ENCODE assay signal across 10 mouse cellular contexts in the genomic region with DNA sequence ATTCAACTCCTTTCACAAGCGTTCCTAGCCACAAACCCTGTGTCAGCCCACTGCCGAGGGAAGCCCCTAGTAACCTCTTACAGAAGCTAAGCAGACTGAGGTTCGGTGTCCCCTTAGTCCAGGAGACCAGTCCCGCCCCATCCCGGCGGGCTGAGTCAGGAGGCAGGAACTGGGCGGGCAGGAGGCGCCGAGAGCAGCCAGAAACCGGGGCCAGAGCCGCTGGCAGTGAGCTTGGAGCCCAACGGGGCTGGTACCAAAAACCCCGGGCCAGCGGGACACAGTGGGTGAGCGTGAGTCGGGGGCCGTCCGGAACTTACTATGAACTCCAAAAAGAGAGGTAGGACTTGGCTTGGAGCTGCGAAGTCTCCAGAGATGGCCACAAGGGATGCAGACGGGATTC. TPM values are rescaled to one million over a fixed set of nuclear protein-coding genes. Genes with fewer than 3 reads are reported as not detected.
A peak's percentile ranks its signal among the peaks of the same experiment; 100 is the strongest.
DNase-seq lines count a peak whose midpoint lies in the region; ATAC-seq lines count a peak whose summit lies in the region.
"Had no signal": no experiment of that assay in that cellular context is flagged by ENCODE, and none has a peak within 500 bp of the region (broad histone marks: within the 10 kb centered on the region; RNA-seq: fewer than 3 reads in every experiment).

No protein-coding gene starts in this region.

- H3K9ac ChIP-seq in embryonic facial prominence, embryonic 15.5 days: peak overlapping the region; percentile 15; the same call in 1 of the 2 replicates
- peak overlapping the region; percentile 49; the same call in 1 of the 2 replicates for H3K9ac ChIP-seq in heart, embryonic 15.5 days

- no peak for ATAC-seq in embryonic facial prominence, embryonic 15.5 days (ENCODE audit: insufficient number of reproducible peaks, low FRiP score, low TSS enrichment, low read depth)
- no peak for ATAC-seq in heart, embryonic 15.5 days (replicated peaks; ENCODE audit: insufficient number of reproducible peaks, insufficient read depth, low FRiP score, low read depth)

- peaks cover 48% of the 10 kb centered on the region for H3K79me2 ChIP-seq in macrophage (ENCODE audit: inconsistent target)

- peak overlapping the region; percentile 97 for H3K4me2 ChIP-seq in embryonic facial prominence, embryonic 15.5 days (replicated peaks)
- H3K4me2 ChIP-seq in heart, embryonic 15.5 days: peak overlapping the region; percentile 81

- peaks cover 22% of the 10 kb centered on the region for H3K4me1 ChIP-seq in embryonic facial prominence, embryonic 15.5 days
- H3K4me1 ChIP-seq in heart, embryonic 15.5 days (replicated peaks): peaks cover 40% of the 10 kb centered on the region

- no peaks in the 10 kb centered on the region for H3K9me3 ChIP-seq in embryonic facial prominence, embryonic 15.5 days (replicated peaks)
- H3K9me3 ChIP-seq in heart, embryonic 15.5 days (replicated peaks): no peaks in the 10 kb centered on the region

- peak overlapping the region; percentile 55 for H3K4me3 ChIP-seq in embryonic facial prominence, embryonic 15.5 days (replicated peaks)
- peak overlapping the region; percentile 61 for H3K4me3 ChIP-seq in heart, embryonic 15.5 days
- peak overlapping the region; percentile 29 for H3K4me3 ChIP-seq in macrophage (ENCODE audit: inconsistent target)

- H3K27me3 ChIP-seq in embryonic facial prominence, embryonic 15.5 days: peaks cover 11% of the 10 kb centered on the region; the same call in 1 of the 2 replicates
- H3K27me3 ChIP-seq in heart, embryonic 15.5 days: no peaks in the 10 kb centered on the region
- H3K27me3 ChIP-seq: Patski had no signal

- peaks cover 30% of the 10 kb centered on the region for H3K36me3 ChIP-seq in embryonic facial prominence, embryonic 15.5 days
- peaks cover 33% of the 10 kb centered on the region for H3K36me3 ChIP-seq in heart, embryonic 15.5 days
- H3K36me3 ChIP-seq in macrophage (ENCODE audit: inconsistent target): peaks cover 29% of the 10 kb centered on the region

- DNase-seq in right cerebral cortex, postnatal 10 days (ENCODE audit: low spot score in 2 of 2): peak; percentile 46 to 59
- DNase-seq in right cerebral cortex, postnatal 36 days (ENCODE audit: low spot score in 2 of 2): no peak
- peak; percentile 67 to 83 for DNase-seq in kidney, postnatal 25 days
- DNase-seq in urinary bladder, postnatal 25 days (ENCODE audit: low spot score): peak; percentile 46
- DNase-seq in retina, postnatal 1 day: no peak

- H3K27ac ChIP-seq in embryonic facial prominence, embryonic 15.5 days (replicated peaks): no peak overlapping the region
- peak overlapping the region; percentile 42 for H3K27ac ChIP-seq in heart, embryonic 15.5 days
- H3K27ac ChIP-seq in macrophage: no peak overlapping the region

- WGBS in embryonic facial prominence, embryonic 15.5 days: 5% methylated on average over 20 of the region's 20 CpGs
- 7% methylated on average over 20 of the region's 20 CpGs for WGBS in heart, embryonic 15.5 days
- WGBS in macrophage (ENCODE audit: missing documents): 10% methylated on average over 19 of the region's 20 CpGs

RNA-seq across cellular contexts. Expression of a gene that starts 8.0 kb away (rescaled TPM):
- polyA plus RNA-seq in embryonic facial prominence, embryonic 15.5 days (2015; fragmentation: Nextera tagmentation; extraction: Ambion mirVana): 21.6 and 24.9 TPM in 2 replicates
- 27.9 and 36.5 TPM in 2 replicates for polyA plus RNA-seq in heart, embryonic 15.5 days (2015; fragmentation: Nextera tagmentation; extraction: Ambion mirVana)
- 10 to 100 TPM in 16 of 26 experiments, 1 to 10 TPM in 10; 2.0 to 47.5 (median 12.8) TPM for total RNA-seq in macrophage (2018; cell fraction: chromatin; rRNA removed)
- total RNA-seq in macrophage (2018; cell fraction: cytosol; rRNA removed): 10 to 100 TPM in 19 of 26 experiments, 1 to 10 TPM in 7; 7.1 to 21.1 (median 11.2) TPM
- total RNA-seq in macrophage (2018; cell fraction: nucleus; rRNA removed): 10 to 100 TPM in 11 of 26 experiments, 1 to 10 TPM in 15; 4.1 to 36.0 (median 9.4) TPM
- polyA plus RNA-seq in macrophage (2018): 13.3 to 20.5 TPM (median 14.5 TPM) in 3 replicates

RNA-seq across cellular contexts. Expression of a gene that starts 23.3 kb away (rescaled TPM):
- 118 and 122 TPM in 2 replicates for polyA plus RNA-seq in embryonic facial prominence, embryonic 15.5 days (2015; fragmentation: Nextera tagmentation; extraction: Ambion mirVana)
- polyA plus RNA-seq in heart, embryonic 15.5 days (2015; fragmentation: Nextera tagmentation; extraction: Ambion mirVana): 64.5 and 77.1 TPM in 2 replicates
- total RNA-seq in macrophage (2018; cell fraction: chromatin; rRNA removed): 100 to 1,000 TPM in 9 of 26 experiments, 10 to 100 TPM in 17; 32.2 to 135 (median 83.9) TPM
- 10 to 100 TPM; 21.4 to 50.1 (median 40.2) TPM for total RNA-seq in macrophage (2018; cell fraction: cytosol; rRNA removed)
- 10 to 100 TPM; 31.0 to 89.2 (median 50.9) TPM for total RNA-seq in macrophage (2018; cell fraction: nucleus; rRNA removed)
- polyA plus RNA-seq in macrophage (2018): 38.0 to 50.3 TPM (median 38.3 TPM) in 3 replicates

RNA-seq across cellular contexts. Expression of a gene that starts 24.2 kb away (rescaled TPM):
- polyA plus RNA-seq in embryonic facial prominence, embryonic 15.5 days (2015; fragmentation: Nextera tagmentation; extraction: Ambion mirVana): 1.7 and 2.3 TPM in 2 replicates
- polyA plus RNA-seq in heart, embryonic 15.5 days (2015; fragmentation: Nextera tagmentation; extraction: Ambion mirVana): 0.24 and 0.29 TPM in 2 replicates
- not detected for total RNA-seq in macrophage (2018; cell fraction: chromatin; rRNA removed)
- total RNA-seq in macrophage (2018; cell fraction: cytosol; rRNA removed): not detected
- not detected for total RNA-seq in macrophage (2018; cell fraction: nucleus; rRNA removed)
- polyA plus RNA-seq in macrophage (2018): not detected in 3 replicates
- total RNA-seq: left cerebral cortex, postnatal 10 days had no signal

RNA-seq across cellular contexts. Expression of a gene that starts 47.2 kb away (rescaled TPM):
- 99.7 and 104 TPM in 2 replicates for polyA plus RNA-seq in embryonic facial prominence, embryonic 15.5 days (2015; fragmentation: Nextera tagmentation; extraction: Ambion mirVana)
- 50.0 and 63.3 TPM in 2 replicates for polyA plus RNA-seq in heart, embryonic 15.5 days (2015; fragmentation: Nextera tagmentation; extraction: Ambion mirVana)
- 100 to 1,000 TPM in 6 of 26 experiments, 10 to 100 TPM in 20; 30.8 to 121 (median 85.9) TPM for total RNA-seq in macrophage (2018; cell fraction: chromatin; rRNA removed)
- total RNA-seq in macrophage (2018; cell fraction: cytosol; rRNA removed): 100 to 1,000 TPM; 213 to 351 (median 263) TPM
- 100 to 1,000 TPM in 22 of 26 experiments, 10 to 100 TPM in 4; 65.3 to 155 (median 120) TPM for total RNA-seq in macrophage (2018; cell fraction: nucleus; rRNA removed)
- 238 to 301 TPM (median 263 TPM) in 3 replicates for polyA plus RNA-seq in macrophage (2018)

Comparison
In these comparisons a context has a peak if more than half of its experiments do, and no peak if none do; other contexts are left out.
1. DNase-seq: peak in right cerebral cortex, postnatal 10 days (2 of 2), kidney, postnatal 25 days (2 of 2) and urinary bladder, postnatal 25 days (single experiment); none in right cerebral cortex, postnatal 36 days (0 of 2) and retina, postnatal 1 day (single experiment).
2. Peak in every context shown above with its lines, with median percentiles within 50 percentile points of each other: H3K4me3 ChIP-seq.